Mouse (Mus musculus) MEL (cell line): Measurements from ENCODE around the gene D5Ertd579e. TPM values are rescaled to one million over a fixed set of nuclear protein-coding genes. Genes with fewer than 3 reads are reported as not detected.
A peak's percentile ranks its signal among the peaks of the same experiment; 100 is the strongest.

ENCODE experiments used
- DNase-seq: peaks from one replicate; pipeline ENCODE4 v3.0.0; 2011; ENCODE audit warnings: low read depth, low spot score
- H3K27ac ChIP-seq: 2 replicates; pipeline ENCODE4 v1.5.1; 2012; ENCODE audit warnings: low read depth, mild to moderate bottlenecking, control low read depth, low read length, moderate library complexity; ENCODE audit not compliant: control insufficient read depth
- H3K27me3 ChIP-seq, 2 experiments: fragments of 150-350 bp in 1 of 2; sonication (generic) in 1 of 2; 2 replicates each; pipeline ENCODE4 v1.6.1; 2012; ENCODE audit warnings: low read length in 2 of 2, mild to moderate bottlenecking in 2 of 2, improper control_type of control experiment in 1 of 2, moderate library complexity in 1 of 2; ENCODE audit not compliant: insufficient read depth in 2 of 2, control insufficient read depth in 1 of 2
- H3K36me3 ChIP-seq, 2 experiments: 2 replicates each; pipeline ENCODE4 v1.6.1; 2012 to 2014; ENCODE audit warnings: low read length in 2 of 2, improper control_type of control experiment in 1 of 2, inconsistent platforms in 1 of 2, mild to moderate bottlenecking in 1 of 2; ENCODE audit not compliant: insufficient read depth in 2 of 2, control insufficient read depth in 1 of 2
- H3K4me1 ChIP-seq, 2 experiments: fragments of 150-350 bp in 1 of 2; sonication (generic) in 1 of 2; 2 replicates each; pipeline ENCODE4 v1.6.1; 2012; ENCODE audit warnings: low read length in 2 of 2, improper control_type of control experiment in 1 of 2, mild to moderate bottlenecking in 1 of 2; ENCODE audit not compliant: insufficient read depth in 2 of 2, control insufficient read depth in 1 of 2
- H3K4me3 ChIP-seq, 2 experiments: fragments of 150-350 bp in 1 of 2; sonication (generic) in 1 of 2; 2 replicates each; pipeline ENCODE4 v1.5.1; 2012; ENCODE audit warnings: low read depth in 2 of 2, low read length in 2 of 2, mild to moderate bottlenecking in 2 of 2, moderate library complexity in 2 of 2, control low read depth in 1 of 2, improper control_type of control experiment in 1 of 2; ENCODE audit not compliant: control insufficient read depth in 1 of 2, insufficient read depth in 1 of 2
- H3K79me2 ChIP-seq: 2 replicates; pipeline ENCODE4 v1.6.1; 2012; ENCODE audit warnings: mild to moderate bottlenecking, low read length, moderate library complexity; ENCODE audit not compliant: control insufficient read depth, poor library complexity, insufficient read depth
- H3K9ac ChIP-seq: 2 replicates; pipeline ENCODE4 v1.6.1; 2012; ENCODE audit warnings: low read depth, mild to moderate bottlenecking, control low read depth, low read length, moderate library complexity; ENCODE audit not compliant: control insufficient read depth, poor library complexity, severe bottlenecking
- H3K9me3 ChIP-seq: fragments of 150-350 bp; sonication (generic); replicated peaks from 2 replicates; pipeline ENCODE4 v1.6.1; 2012; ENCODE audit warnings: mild to moderate bottlenecking, low read length, improper control_type of control experiment, moderate library complexity; ENCODE audit not compliant: insufficient read depth
- BHLHE40 ChIP-seq: IDR thresholded peaks from 2 replicates; pipeline ENCODE4 v1.6.1; 2012; ENCODE audit warnings: low read depth, mild to moderate bottlenecking, inconsistent platforms, low read length, improper control_type of control experiment, borderline replicate concordance
- CHD1 ChIP-seq: IDR thresholded peaks from 2 replicates; pipeline ENCODE4 v1.6.1; 2012; ENCODE audit warnings: low read depth, mild to moderate bottlenecking, inconsistent platforms, low read length, improper control_type of control experiment
- E2F4 ChIP-seq: IDR thresholded peaks from 2 replicates; pipeline ENCODE4 v1.6.1; 2011; ENCODE audit warnings: low read depth, low read length, improper control_type of control experiment, borderline replicate concordance
- ELF1 ChIP-seq: IDR thresholded peaks from 2 replicates; pipeline ENCODE4 v1.6.1; 2014; ENCODE audit warnings: low read depth, mild to moderate bottlenecking, inconsistent platforms, low read length, improper control_type of control experiment, moderate library complexity
- ETS1 ChIP-seq: IDR thresholded peaks from 2 replicates; pipeline ENCODE4 v1.6.1; 2012; ENCODE audit warnings: low read depth, mild to moderate bottlenecking, inconsistent platforms, low read length, improper control_type of control experiment, moderate library complexity
- GABPA ChIP-seq: IDR thresholded peaks from 2 replicates; pipeline ENCODE4 v1.6.1; 2012; ENCODE audit warnings: low read depth, mild to moderate bottlenecking, inconsistent platforms, low read length, improper control_type of control experiment, moderate library complexity
- GATA1 ChIP-seq: IDR thresholded peaks from 2 replicates; pipeline ENCODE4 v1.6.1; 2011; ENCODE audit warnings: low read depth, low read length, improper control_type of control experiment
- KAT2A ChIP-seq: conservative IDR thresholded peaks from 2 replicates; pipeline ENCODE4 v1.6.1; 2012; ENCODE audit warnings: low read depth, low read length, improper control_type of control experiment, inconsistent platforms
- MAZ ChIP-seq: IDR thresholded peaks from 2 replicates; pipeline ENCODE4 v1.6.1; 2012; ENCODE audit warnings: low read depth, mild to moderate bottlenecking, inconsistent platforms, low read length, improper control_type of control experiment
- MEF2A ChIP-seq: IDR thresholded peaks from 2 replicates; pipeline ENCODE4 v1.6.1; 2014; ENCODE audit warnings: low read depth, mild to moderate bottlenecking, inconsistent platforms, low read length, improper control_type of control experiment; ENCODE audit not compliant: poor library complexity, insufficient replicate concordance, severe bottlenecking; ENCODE audit errors: extremely low read depth
- MXI1 ChIP-seq: IDR thresholded peaks from 2 replicates; pipeline ENCODE4 v1.6.1; 2011; ENCODE audit warnings: mild to moderate bottlenecking, low read depth, low read length, improper control_type of control experiment
- NELFE ChIP-seq: IDR thresholded peaks from 2 replicates; pipeline ENCODE4 v1.6.1; 2011; ENCODE audit warnings: low read depth, low read length, improper control_type of control experiment
- POLR2A ChIP-seq, 2 experiments: IDR thresholded peaks; 2 replicates each; pipeline ENCODE4 v1.6.1; 2011 to 2012; ENCODE audit warnings: low read length in 2 of 2, mild to moderate bottlenecking in 2 of 2, control low read depth in 1 of 2, improper control_type of control experiment in 1 of 2, low read depth in 1 of 2, moderate library complexity in 1 of 2; ENCODE audit not compliant: control insufficient read depth in 1 of 2, insufficient read depth in 1 of 2, poor library complexity in 1 of 2
- POLR2AphosphoS2 ChIP-seq: IDR thresholded peaks from 2 replicates; pipeline ENCODE4 v1.6.1; 2011; ENCODE audit warnings: low read length, improper control_type of control experiment
- RAD21 ChIP-seq: IDR thresholded peaks from 2 replicates; pipeline ENCODE4 v1.6.1; 2011; ENCODE audit warnings: mild to moderate bottlenecking, low read depth, low read length, improper control_type of control experiment
- SIN3A ChIP-seq: IDR thresholded peaks from 2 replicates; pipeline ENCODE4 v1.6.1; 2012; ENCODE audit warnings: low read length, improper control_type of control experiment, inconsistent platforms
- SMC3 ChIP-seq: IDR thresholded peaks from 2 replicates; pipeline ENCODE4 v1.6.1; 2011; ENCODE audit warnings: low read depth, low read length, improper control_type of control experiment
- TBP ChIP-seq: IDR thresholded peaks from 2 replicates; pipeline ENCODE4 v1.8.0; 2011; ENCODE audit warnings: low read depth, low read length, improper control_type of control experiment
- USF2 ChIP-seq, 2 experiments: IDR thresholded peaks; 2 replicates each; pipeline ENCODE4 v1.6.1; 2011 to 2012; ENCODE audit warnings: improper control_type of control experiment in 2 of 2, low read length in 2 of 2, borderline replicate concordance in 1 of 2, inconsistent platforms in 1 of 2, low read depth in 1 of 2, mild to moderate bottlenecking in 1 of 2; ENCODE audit not compliant: insufficient read depth in 1 of 2
- ZNF384 ChIP-seq: IDR thresholded peaks from 2 replicates; pipeline ENCODE4 v1.6.1; 2012; ENCODE audit warnings: low read depth, mild to moderate bottlenecking, inconsistent platforms, low read length, improper control_type of control experiment
- polyA plus RNA-seq, 2 experiments: library from polyadenylated mRNA; stranded (reverse) in 1 of 2; unstranded in 1 of 2; fragments of >175 nt in 1 of 2; fragments of >200 nt in 1 of 2; gene quantifications; 2 replicates each; pipeline versions ENCODE4 v1.2.1 to v1.2.4; 2012; ENCODE audit warnings: low replicate concordance in 2 of 2, low read depth in 1 of 2; ENCODE audit not compliant: insufficient read length in 2 of 2, insufficient read depth in 1 of 2, missing spikeins in 1 of 2
- total RNA-seq: library from RNA; depleted of rRNA; stranded (reverse); fragments of 300-350 nt; gene quantifications from 2 replicates; pipeline ENCODE4 v1.2.3, GENCODE M21; 2012

Gene D5Ertd579e
- total and polyA plus RNA-seq, 3 experiments: 15.9 to 31.1 TPM; not detected in 1

GRCm38 (mm10) chr5:36601492-36601891 is 94.3 kb downstream of the D5Ertd579e start:
- Histone ChIP-seq H3K4me3 (no peak overlapping the region), H3K9me3 (no peaks in the 10 kb centered on the region), H3K4me1 (peaks cover 0 to 13% of the 10 kb centered on the region in 2 experiments; a peak in 3 of 4 replicates), H3K79me2 (no peaks in the 10 kb centered on the region), H3K36me3 (peaks cover 0 to 10% of the 10 kb centered on the region in 2 experiments; a peak in 2 of 4 replicates), H3K27me3 (no peaks in the 10 kb centered on the region), H3K9ac (no peak overlapping the region), H3K27ac (no peak overlapping the region)
- no peak for TF ChIP-seq E2F4
- TF ChIP-seq GABPA: no peak
- TF ChIP-seq MXI1: no peak
- no peak for TF ChIP-seq BHLHE40
- no peak for TF ChIP-seq POLR2A (IDR thresholded peaks at IDR 0.05; ENCODE audit: control insufficient read depth in 1 of 2, insufficient read depth in 1 of 2, low read depth in 1 of 2, low read length in 2 of 2, poor library complexity in 1 of 2)
- no peak for TF ChIP-seq SMC3
- TF ChIP-seq ZNF384: no peak
- no peak for TF ChIP-seq SIN3A
- TF ChIP-seq ELF1: no peak
- TF ChIP-seq RAD21: no peak
- TF ChIP-seq TBP: no peak
- TF ChIP-seq GATA1: no peak
- no peak for TF ChIP-seq POLR2AphosphoS2
- no peak for TF ChIP-seq KAT2A
- no peak for TF ChIP-seq USF2 (IDR thresholded peaks at IDR 0.05; ENCODE audit: borderline replicate concordance in 1 of 2, insufficient read depth in 1 of 2, low read depth in 1 of 2, low read length in 2 of 2)
- no peak for TF ChIP-seq MEF2A
- no peak for TF ChIP-seq MAZ
- no peak for TF ChIP-seq CHD1
- DNase-seq: no peak

GRCm38 (mm10) chr5:36598883-36599282 is 96.9 kb downstream of the D5Ertd579e start:
- TF ChIP-seq NELFE (0 out of 2 replicates have a peak, but pooled peaks have one; percentile 15), ZNF384 (no peak), SMC3 (no peak), ETS1 (no peak), POLR2AphosphoS2 (peak; percentile 68)
- Histone ChIP-seq H3K4me1 (peaks cover 0 to 33% of the 10 kb centered on the region in 2 experiments), H3K4me3 (no peak overlapping the region), H3K79me2 (no peaks in the 10 kb centered on the region), H3K27me3 (no peaks in the 10 kb centered on the region), H3K27ac (no peak overlapping the region), H3K9me3 (no peaks in the 10 kb centered on the region), H3K9ac (no peak overlapping the region), H3K36me3 (peaks cover 0 to 22% of the 10 kb centered on the region in 2 experiments; a peak in 2 of 4 replicates)
- no peak for DNase-seq
